Mouse (Mus musculus): ENCODE results near the gene Rcan3.
A peak's percentile ranks its signal among the peaks of the same experiment; 100 is the strongest.

The Rcan3 gene

GRCm38 (mm10) chr4:135433443-135434394 lies at the start of gene Rcan3:
Gene Rcan3, minus strand, starts transcription at chr4:135433853.
- peak; percentile 84 for DNase-seq (ENCODE audit: low read depth, low spot score)

- DNase-seq (ENCODE audit: low read depth, low spot score) = no peak
Measured at GRCm38 (mm10) chr4:135480370-135480769, 46.7 kb upstream of the Rcan3 start.

- no peak for DNase-seq (ENCODE audit: low read depth, low spot score)
Measured at GRCm38 (mm10) chr4:135477851-135478250, 44.2 kb upstream of the Rcan3 start.

GRCm38 (mm10) chr4:135463406-135463805 lies 29.8 kb upstream of the Rcan3 start:
- no peak for DNase-seq (ENCODE audit: low read depth, low spot score)

GRCm38 (mm10) chr4:135453572-135453971 lies 19.9 kb upstream of the Rcan3 start:
- DNase-seq (ENCODE audit: low read depth, low spot score) = no peak

GRCm38 (mm10) chr4:135453164-135453563 lies 19.5 kb upstream of the Rcan3 start:
- DNase-seq (ENCODE audit: low read depth, low spot score) = no peak

- DNase-seq (ENCODE audit: low read depth, low spot score) = no peak
Measured at GRCm38 (mm10) chr4:135451360-135452015, 17.8 kb upstream of the Rcan3 start.

GRCm38 (mm10) chr4:135442473-135442872 lies 8.8 kb upstream of the Rcan3 start:
- DNase-seq (ENCODE audit: low read depth, low spot score) = no peak

- DNase-seq (ENCODE audit: low read depth, low spot score) = no peak
Measured at GRCm38 (mm10) chr4:135439904-135440522, 6.4 kb upstream of the Rcan3 start.

- no peak for DNase-seq (ENCODE audit: low read depth, low spot score)
Measured at GRCm38 (mm10) chr4:135439188-135439647, 5.6 kb upstream of the Rcan3 start.

- DNase-seq (ENCODE audit: low read depth, low spot score) = no peak
Measured at GRCm38 (mm10) chr4:135437924-135438323, 4.3 kb upstream of the Rcan3 start.

- no peak for DNase-seq (ENCODE audit: low read depth, low spot score)
Measured at GRCm38 (mm10) chr4:135436291-135436690, 2.6 kb upstream of the Rcan3 start.

- DNase-seq (ENCODE audit: low read depth, low spot score) = no peak
Measured at GRCm38 (mm10) chr4:135434395-135434789, 739 bp upstream of the Rcan3 start.

GRCm38 (mm10) chr4:135433086-135433442 lies 589 bp downstream of the Rcan3 start:
- no peak for DNase-seq (ENCODE audit: low read depth, low spot score)

- DNase-seq (ENCODE audit: low read depth, low spot score) = no peak
Measured at GRCm38 (mm10) chr4:135429990-135430760, 3.5 kb downstream of the Rcan3 start.

- DNase-seq (ENCODE audit: low read depth, low spot score) = no peak
Measured at GRCm38 (mm10) chr4:135429383-135429782, 4.3 kb downstream of the Rcan3 start.

GRCm38 (mm10) chr4:135426587-135426986 lies 7.1 kb downstream of the Rcan3 start:
- DNase-seq (ENCODE audit: low read depth, low spot score) = no peak

GRCm38 (mm10) chr4:135425625-135426024 lies 8.0 kb downstream of the Rcan3 start:
- no peak for DNase-seq (ENCODE audit: low read depth, low spot score)

- no peak for DNase-seq (ENCODE audit: low read depth, low spot score)
Measured at GRCm38 (mm10) chr4:135420961-135421360, 12.7 kb downstream of the Rcan3 start.

GRCm38 (mm10) chr4:135420416-135420815 lies 13.2 kb downstream of the Rcan3 start:
- no peak for DNase-seq (ENCODE audit: low read depth, low spot score)

GRCm38 (mm10) chr4:135419996-135420395 lies 13.7 kb downstream of the Rcan3 start:
- DNase-seq (ENCODE audit: low read depth, low spot score) = no peak
